In the genomic region with DNA sequence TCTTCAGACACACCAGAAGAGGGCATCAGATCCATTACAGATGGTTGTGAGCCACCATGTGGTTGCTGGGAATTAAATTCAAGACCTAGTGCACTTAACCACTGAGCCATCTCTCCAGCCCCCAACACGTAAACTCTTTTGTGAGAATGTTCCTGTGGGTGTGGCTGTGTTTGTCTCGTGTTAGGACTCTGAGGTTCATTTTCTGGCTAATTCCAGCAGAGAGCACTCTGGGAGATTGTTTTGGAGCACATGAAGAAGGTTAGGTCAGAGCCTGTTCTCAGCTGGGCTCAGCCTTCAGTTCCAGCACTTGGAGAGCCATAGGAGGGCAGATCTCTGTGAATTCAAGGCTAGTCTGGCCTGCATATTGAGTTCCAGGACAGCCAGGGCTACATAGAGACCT, we compare ENCODE assay signal across 2 mouse cellular contexts.
TF ChIP-seq lines count a peak whose summit lies in the region.

No protein-coding gene starts in this region.

TF ChIP-seq in CH12.LX, 34 proteins besides CTCF, POLR2A, EP300 and RAD21:
- TF ChIP-seq PAX5 (IDR thresholded peaks at IDR 0.05; ENCODE audit: low read length) (no peak), MYC (IDR thresholded peaks at IDR 0.05; ENCODE audit: low read depth, low read length) (0 out of 2 replicates have a peak, but pooled peaks have one; percentile 41)

TF ChIP-seq in MEL, 35 proteins besides CTCF, POLR2A, EP300 and RAD21:
- TF ChIP-seq ZNF384 (IDR thresholded peaks at IDR 0.05; ENCODE audit: low read depth, low read length) = peak; percentile 50; the same call in 1 of the 2 replicates
- no peak for TF ChIP-seq NRF1 (IDR thresholded peaks at IDR 0.05; ENCODE audit: insufficient read depth, low read depth, low read length, poor library complexity, severe bottlenecking)
- TF ChIP-seq MYC (IDR thresholded peaks at IDR 0.05; ENCODE audit: low read depth, low read length) = peak; percentile 40; the same call in 1 of the 2 replicates
- no peak for TF ChIP-seq MEF2A (IDR thresholded peaks at IDR 0.05; ENCODE audit: extremely low read depth, insufficient replicate concordance, low read depth, low read length, poor library complexity, severe bottlenecking)
TF ChIP-seq in MEL: peak in this region for 2.
